Mouse (Mus musculus): ENCODE measurements around the gene Ranbp1. TPM values are rescaled to one million over a fixed set of nuclear protein-coding genes. Genes with fewer than 3 reads are reported as not detected.
A peak's percentile ranks its signal among the peaks of the same experiment; 100 is the strongest.
"Not testable (repeated sequence)": the region's sequence is repeated elsewhere in the genome, so short reads cannot be mapped to it uniquely, and the experiment has no call there.

The Ranbp1 gene
- polyA plus RNA-seq, 1 experiment from 2014 or later: 444 TPM

DNA sequence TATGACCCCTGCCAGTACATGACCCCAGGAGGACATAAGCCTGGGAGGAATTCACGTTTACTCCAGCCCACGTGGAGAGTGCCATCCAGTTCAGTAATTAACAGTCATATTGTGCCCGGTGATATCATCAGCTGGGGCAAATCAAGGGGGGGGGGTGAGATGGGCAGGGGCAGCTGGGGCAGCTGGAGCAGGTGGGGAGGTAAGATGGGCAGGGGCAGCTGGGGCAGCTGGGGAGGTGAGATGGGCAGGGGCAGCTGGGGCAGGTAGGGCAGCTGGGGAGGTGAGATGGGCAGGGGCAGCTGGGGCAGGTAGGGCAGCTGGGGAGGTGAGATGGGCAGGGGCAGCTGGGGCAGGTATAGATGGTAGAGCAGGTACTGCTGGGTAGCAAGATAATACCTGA lies 53.0 kb downstream of the Ranbp1 start:
- not testable (repeated sequence) for H3K27me3 ChIP-seq; ATAC-seq (ENCODE audit: low FRiP score); H3K4me3 ChIP-seq; H3K9ac ChIP-seq; H3K4me2 ChIP-seq; H3K9me3 ChIP-seq; H3K27ac ChIP-seq; H3K36me3 ChIP-seq
- WGBS: 46% methylated on average over 3 of the region's 3 CpGs
- H3K4me1 ChIP-seq (replicated peaks): peaks cover 52% of the 10 kb centered on the region

GRCm38 (mm10) chr16:18195068-18195467 lies 53.5 kb downstream of the Ranbp1 start:
- ATAC-seq (ENCODE audit: low FRiP score): no peak
- H3K4me3 ChIP-seq: no peak overlapping the region
- peak overlapping the region; percentile 76 for H3K27ac ChIP-seq
- H3K9ac ChIP-seq: peak overlapping the region; percentile 19; the same call in 1 of the 2 replicates
- H3K4me2 ChIP-seq: no peak overlapping the region
- peaks cover 47% of the 10 kb centered on the region for H3K4me1 ChIP-seq (replicated peaks)
- H3K27me3 ChIP-seq: no peaks in the 10 kb centered on the region
- 54% methylated on average over 5 of the region's 5 CpGs for WGBS
- H3K9me3 ChIP-seq: no peaks in the 10 kb centered on the region
- no peaks in the 10 kb centered on the region for H3K36me3 ChIP-seq

DNA sequence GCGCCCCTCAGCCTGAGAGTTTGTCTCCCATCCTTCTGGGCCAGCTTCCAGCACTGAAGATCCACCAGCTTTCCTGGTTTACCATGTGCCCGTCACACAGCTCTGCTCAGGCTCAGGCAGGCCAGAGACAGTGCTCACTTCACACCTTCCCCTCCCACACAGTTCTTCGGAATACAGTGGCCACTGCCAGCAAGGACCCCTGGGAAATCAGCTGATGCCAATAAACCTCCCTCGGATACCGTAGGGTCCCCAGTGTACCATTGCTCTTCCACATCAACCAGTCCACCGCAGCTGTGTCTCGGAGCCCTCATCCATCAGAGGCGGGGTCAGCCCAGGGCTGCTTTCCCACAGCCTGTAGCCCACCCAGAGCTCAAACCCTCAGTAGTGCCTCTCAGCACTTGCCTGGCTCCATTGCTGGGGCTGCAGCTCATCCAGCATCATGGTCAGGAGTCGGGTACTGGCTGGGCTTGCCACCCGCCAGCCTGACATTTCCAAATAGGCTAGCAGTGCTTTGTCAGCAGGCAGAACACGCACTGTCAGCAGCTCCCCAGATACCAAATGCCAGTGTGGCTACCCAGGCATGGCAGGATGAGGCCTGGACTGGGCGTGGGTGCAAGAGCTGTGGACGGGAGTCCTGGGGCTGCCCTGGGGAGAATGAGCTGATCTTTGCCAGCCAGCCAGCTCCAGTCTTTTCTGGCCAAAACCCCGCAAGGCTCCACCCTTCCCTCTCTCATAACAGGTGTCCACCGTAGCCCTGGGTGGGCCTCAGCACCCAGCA lies 54.1 kb downstream of the Ranbp1 start:
- Histone ChIP-seq H3K4me1 (replicated peaks) (peaks cover 41% of the 10 kb centered on the region), H3K27ac (peak overlapping the region; percentile 76), H3K9ac (peak overlapping the region; percentile 19; the same call in 1 of the 2 replicates), H3K4me3 (no peak overlapping the region), H3K36me3 (no peaks in the 10 kb centered on the region), H3K4me2 (peak overlapping the region; percentile 6; the same call in 1 of the 2 replicates), H3K27me3 (no peaks in the 10 kb centered on the region), H3K9me3 (no peaks in the 10 kb centered on the region)
- 48% methylated on average over 15 of the region's 15 CpGs for WGBS
- ATAC-seq (ENCODE audit: low FRiP score): peak; percentile 61

GRCm38 (mm10) chr16:18191006-18191405 lies 57.5 kb downstream of the Ranbp1 start:
- no peaks in the 10 kb centered on the region for H3K27me3 ChIP-seq
- 79% methylated on average over 2 of the region's 2 CpGs for WGBS
- no peak for ATAC-seq (ENCODE audit: low FRiP score)
- no peaks in the 10 kb centered on the region for H3K9me3 ChIP-seq
- no peak overlapping the region for H3K4me3 ChIP-seq
- no peak overlapping the region for H3K9ac ChIP-seq
- peaks cover 26% of the 10 kb centered on the region for H3K4me1 ChIP-seq (replicated peaks)
- H3K36me3 ChIP-seq: no peaks in the 10 kb centered on the region
- no peak overlapping the region for H3K27ac ChIP-seq
- H3K4me2 ChIP-seq: no peak overlapping the region

MicroRNAs within 50 kb of the gene (microRNA counts, 519-probe panel; counts per million panel counts)
- microRNA mmu-miR-1306: 2,154 counts per million, percentile 14 among the panel's probes with 10 or more counts

Small RNA genes lying within 50 kb of the gene (microRNA-seq; reads per million reads assigned to microRNA genes)
- 1.9 reads per million for gene Gm24572
- gene Mir1306: 156 reads per million, percentile 55 among the genes with 10 or more reads in this experiment

Other genes with a start within 250 kb of the Ranbp1 start
- gene Dgcr6, start 195.9 kb downstream of the Ranbp1 start, polyA plus RNA-seq (2015; fragmentation: Nextera tagmentation; extraction: Ambion mirVana): 167 and 179 TPM in 2 replicates
- gene Prodh, start 158.5 kb downstream of the Ranbp1 start, polyA plus RNA-seq (2015; fragmentation: Nextera tagmentation; extraction: Ambion mirVana): 4.8 TPM in 2 replicates
- gene Rtn4r, start 121.1 kb downstream of the Ranbp1 start, polyA plus RNA-seq (2015; fragmentation: Nextera tagmentation; extraction: Ambion mirVana): 14.0 TPM in 2 replicates
- gene Ccdc188, start 30.9 kb downstream of the Ranbp1 start, polyA plus RNA-seq (2015; fragmentation: Nextera tagmentation; extraction: Ambion mirVana): not detected in 2 replicates
- gene Zdhhc8, start 13.6 kb downstream of the Ranbp1 start, polyA plus RNA-seq (2015; fragmentation: Nextera tagmentation; extraction: Ambion mirVana): 11.9 and 12.2 TPM in 2 replicates
- gene Trmt2a, start 53 bp downstream of the Ranbp1 start, polyA plus RNA-seq (2015; fragmentation: Nextera tagmentation; extraction: Ambion mirVana): 95.8 and 98.7 TPM in 2 replicates
- 3.3 TPM in 1 of 2 replicates, not detected in the other for gene Gm49776, start 9.6 kb upstream of the Ranbp1 start, polyA plus RNA-seq (2015; fragmentation: Nextera tagmentation; extraction: Ambion mirVana)
- 34.8 and 37.4 TPM in 2 replicates for gene Dgcr8, start 40.5 kb upstream of the Ranbp1 start, polyA plus RNA-seq (2015; fragmentation: Nextera tagmentation; extraction: Ambion mirVana)
- gene Tango2, start 99.4 kb upstream of the Ranbp1 start, polyA plus RNA-seq (2015; fragmentation: Nextera tagmentation; extraction: Ambion mirVana): 76.0 and 79.8 TPM in 2 replicates
- gene Arvcf, start 99.5 kb upstream of the Ranbp1 start, polyA plus RNA-seq (2015; fragmentation: Nextera tagmentation; extraction: Ambion mirVana): 81.1 and 88.9 TPM in 2 replicates
- 26.1 and 27.0 TPM in 2 replicates for gene Txnrd2, start 177.7 kb upstream of the Ranbp1 start, polyA plus RNA-seq (2015; fragmentation: Nextera tagmentation; extraction: Ambion mirVana)
- gene Comt, start 178.1 kb upstream of the Ranbp1 start, polyA plus RNA-seq (2015; fragmentation: Nextera tagmentation; extraction: Ambion mirVana): 85.9 and 88.5 TPM in 2 replicates
- gene Gnb1l, start 250.0 kb upstream of the Ranbp1 start, polyA plus RNA-seq (2015; fragmentation: Nextera tagmentation; extraction: Ambion mirVana): 13.7 and 15.8 TPM in 2 replicates